ENCODE assay signal across 8 mouse cellular contexts in the genomic region with DNA sequence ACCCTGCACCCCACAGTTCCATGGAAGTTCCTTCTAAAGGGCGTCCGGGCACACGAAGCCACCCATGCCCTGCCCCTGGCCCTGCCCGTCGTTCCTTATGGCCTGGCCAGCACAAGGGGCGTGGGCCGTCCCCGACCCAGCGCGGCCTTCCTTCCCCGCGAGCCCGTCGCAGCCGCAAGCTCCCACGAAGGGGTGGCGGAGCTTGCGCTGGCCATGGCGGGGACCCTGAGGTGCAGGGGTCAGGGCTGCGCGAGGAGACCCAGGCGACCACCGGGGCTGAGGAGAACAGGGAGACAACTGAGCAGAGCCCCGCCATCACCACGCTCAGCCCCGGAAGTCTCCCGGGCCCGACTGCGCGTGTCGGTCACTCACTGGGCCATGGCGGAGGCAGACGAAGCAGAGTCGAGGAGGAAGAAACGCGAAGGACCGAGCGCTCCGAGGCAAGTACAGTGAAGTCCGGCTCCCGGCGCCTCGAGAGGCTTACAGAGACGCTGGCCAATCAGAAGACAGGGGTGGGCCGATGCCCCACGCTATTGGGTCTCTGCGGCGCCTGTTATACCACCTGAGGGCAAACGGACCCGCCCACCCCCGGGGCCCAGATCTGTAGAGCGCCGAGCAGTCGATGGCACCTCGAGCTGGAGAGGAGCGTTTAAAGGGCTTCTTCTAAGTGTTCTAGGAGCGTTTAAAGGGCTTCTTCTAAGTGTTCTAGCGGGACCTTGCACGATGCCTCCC. TPM values are rescaled to one million over a fixed set of nuclear protein-coding genes. Genes with fewer than 3 reads are reported as not detected.
DNase-seq lines count a peak whose midpoint lies in the region; ATAC-seq and TF ChIP-seq lines count a peak whose summit lies in the region.

Pgd (minus strand) TSS at position 557 of the 732 bp plus-strand sequence.

- peak; percentile 99 for ATAC-seq in frontal cortex, adult (ENCODE audit: low TSS enrichment)
- ATAC-seq in lung, postnatal 0 days = peak; percentile 99

- peaks cover 35% of the 10 kb centered on the region for H3K4me1 ChIP-seq in hindbrain, embryonic 10.5 days (replicated peaks)
- H3K4me1 ChIP-seq in lung, postnatal 0 days (ENCODE audit: insufficient read depth, low read depth, low read length) = 0 out of 2 replicates have a peak, but pooled peaks cover 6% of the 10 kb centered on the region

- under 1% methylated on average over 59 of the region's 59 CpGs for WGBS in hindbrain, embryonic 10.5 days
- under 1% methylated on average over 58 of the region's 59 CpGs for WGBS in lung, postnatal 0 days

- DNase-seq in MEL-GATA-1-ER (ENCODE audit: extremely low read depth, low read depth) = peak; percentile 91
- peak; percentile 95 for DNase-seq in cerebellum, adult 8-10 months
- peak; percentile 96 for DNase-seq in hindbrain, embryonic 10.5 days (ENCODE audit: low spot score)
- DNase-seq in layer of hippocampus, adult 9-11 months = peak; percentile 98
- DNase-seq in lung, postnatal 0 days (ENCODE audit: low spot score) = peak; percentile 99
- peak; percentile 94 for DNase-seq in ovary, postnatal 14 days (ENCODE audit: low spot score)
- DNase-seq in thymus, postnatal 14 days = peak; percentile 98

- peak within 1 kb of the TSS; percentile 79 for H3K9ac ChIP-seq in lung, postnatal 0 days (replicated peaks; ENCODE audit: low read depth)

- TF ChIP-seq CTCF in lung, postnatal 0 days (IDR thresholded peaks at IDR 0.05) = no peak

- H3K36me3 ChIP-seq in hindbrain, embryonic 10.5 days = peaks cover 39% of the 10 kb centered on the region
- peaks cover under 1% of the 10 kb centered on the region; the same call in 1 of the 2 replicates for H3K36me3 ChIP-seq in lung, postnatal 0 days (ENCODE audit: insufficient read depth, low read length)

- TF ChIP-seq EP300 in lung, postnatal 0 days (IDR thresholded peaks at IDR 0.05) = 0 out of 2 replicates have a peak, but pooled peaks have one; percentile 39

- H3K27ac ChIP-seq in hindbrain, embryonic 10.5 days = peak within 1 kb of the TSS; percentile 91
- peak within 1 kb of the TSS; percentile 92 for H3K27ac ChIP-seq in lung, postnatal 0 days (ENCODE audit: low read length)

- H3K27me3 ChIP-seq in hindbrain, embryonic 10.5 days (ENCODE audit: insufficient read depth, poor library complexity, severe bottlenecking) = no peaks in the 10 kb centered on the region
- H3K27me3 ChIP-seq in lung, postnatal 0 days (replicated peaks; ENCODE audit: insufficient read depth, low read length) = no peaks in the 10 kb centered on the region

- H3K4me3 ChIP-seq in hindbrain, embryonic 10.5 days = peak within 1 kb of the TSS; percentile 76
- H3K4me3 ChIP-seq in lung, postnatal 0 days (ENCODE audit: low read depth, low read length) = peak within 1 kb of the TSS; percentile 72

- peak within 1 kb of the TSS; percentile 94 for H3K4me2 ChIP-seq in lung, postnatal 0 days (replicated peaks; ENCODE audit: low read depth, low read length)

- H3K9me3 ChIP-seq in hindbrain, embryonic 10.5 days = no peaks in the 10 kb centered on the region
- H3K9me3 ChIP-seq in lung, postnatal 0 days (ENCODE audit: low read length) = no peaks in the 10 kb centered on the region

RNA-seq across cellular contexts. Expression of gene Pgd, which starts in this region (rescaled TPM):
- 143 and 161 TPM in 2 replicates for polyA plus RNA-seq in hindbrain, embryonic 10.5 days (2016; fragmentation: Nextera tagmentation; extraction: Ambion mirVana)
- 113 and 119 TPM in 2 replicates for polyA plus RNA-seq in lung, postnatal 0 days (2015; fragmentation: Nextera tagmentation; extraction: Ambion mirVana)

Comparison
In these comparisons a context has a peak if more than half of its experiments do, and no peak if none do; other contexts are left out.
1. Peak in every context shown above with its lines: DNase-seq, ATAC-seq, H3K4me3 ChIP-seq and H3K27ac ChIP-seq.